Mouse (Mus musculus) urinary bladder, adult 18-20 months (tissue): ENCODE measurements around the gene Sox12.
"Not testable (repeated sequence)": the region's sequence is repeated elsewhere in the genome, so short reads cannot be mapped to it uniquely, and the experiment has no call there.

Experiments used
- DNase-seq, 2 experiments: peaks; one replicate each; pipeline ENCODE4 v3.0.0; 2022; ENCODE audit warnings: low spot score in 2 of 2, mixed read lengths in 2 of 2

Gene Sox12

GRCm38 (mm10) chr2:152397680-152398435 is at the start of gene Sox12:
Gene Sox12, minus strand, starts transcription at chr2:152398063.
- peak; percentile 93 to 96 for DNase-seq

GRCm38 (mm10) chr2:152447461-152447860 is 49.6 kb upstream of the Sox12 start:
- no peak for DNase-seq

- no peak for DNase-seq
These were observed 48.8 kb upstream of the Sox12 start for GRCm38 (mm10) chr2:152446642-152447041.

DNA sequence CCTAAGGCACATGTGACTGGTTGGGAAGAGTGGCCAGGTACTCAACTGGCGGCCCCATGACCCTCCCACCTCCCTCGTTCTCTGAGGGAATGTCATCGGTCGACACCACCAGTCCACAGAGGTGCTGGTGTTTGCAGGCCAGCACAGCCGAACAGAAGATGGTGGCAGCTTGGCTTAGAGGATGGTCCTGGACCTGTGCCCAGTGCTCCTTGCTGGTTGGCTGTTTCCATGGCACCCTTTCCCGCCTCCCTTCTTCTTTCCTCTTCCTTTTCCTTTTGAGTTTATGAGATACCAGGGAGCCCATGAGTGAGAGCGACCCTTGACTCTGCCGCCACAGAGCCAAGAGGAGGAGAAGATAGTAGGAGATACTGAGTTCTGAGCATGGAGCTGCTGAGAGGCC is 45.4 kb upstream of the Sox12 start:
- DNase-seq = no peak

- no peak for DNase-seq
These were observed 44.5 kb upstream of the Sox12 start for GRCm38 (mm10) chr2:152442322-152442721.

DNA sequence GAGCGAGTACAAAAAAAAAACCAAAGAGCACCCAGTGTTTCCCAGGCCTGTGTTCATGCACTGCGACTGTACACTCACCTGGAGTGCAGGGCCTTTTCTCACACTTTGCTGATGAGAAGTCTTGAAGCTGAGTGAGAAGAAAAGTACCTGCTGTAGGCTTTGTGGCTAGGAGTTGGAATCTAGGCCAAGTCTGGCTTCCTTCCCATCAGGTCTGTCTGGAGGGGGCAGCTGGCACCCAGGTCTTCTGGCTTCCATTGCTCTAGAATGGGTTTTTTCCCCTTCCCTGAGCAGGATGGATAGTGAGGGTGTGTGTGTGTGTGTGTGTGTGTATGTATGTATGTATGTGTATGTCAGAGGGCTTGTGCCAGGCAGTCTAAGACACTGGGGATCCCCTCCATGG is 42.0 kb upstream of the Sox12 start:
- no peak for DNase-seq

- DNase-seq = no peak
These were observed 41.1 kb upstream of the Sox12 start for GRCm38 (mm10) chr2:152438963-152439362.

DNA sequence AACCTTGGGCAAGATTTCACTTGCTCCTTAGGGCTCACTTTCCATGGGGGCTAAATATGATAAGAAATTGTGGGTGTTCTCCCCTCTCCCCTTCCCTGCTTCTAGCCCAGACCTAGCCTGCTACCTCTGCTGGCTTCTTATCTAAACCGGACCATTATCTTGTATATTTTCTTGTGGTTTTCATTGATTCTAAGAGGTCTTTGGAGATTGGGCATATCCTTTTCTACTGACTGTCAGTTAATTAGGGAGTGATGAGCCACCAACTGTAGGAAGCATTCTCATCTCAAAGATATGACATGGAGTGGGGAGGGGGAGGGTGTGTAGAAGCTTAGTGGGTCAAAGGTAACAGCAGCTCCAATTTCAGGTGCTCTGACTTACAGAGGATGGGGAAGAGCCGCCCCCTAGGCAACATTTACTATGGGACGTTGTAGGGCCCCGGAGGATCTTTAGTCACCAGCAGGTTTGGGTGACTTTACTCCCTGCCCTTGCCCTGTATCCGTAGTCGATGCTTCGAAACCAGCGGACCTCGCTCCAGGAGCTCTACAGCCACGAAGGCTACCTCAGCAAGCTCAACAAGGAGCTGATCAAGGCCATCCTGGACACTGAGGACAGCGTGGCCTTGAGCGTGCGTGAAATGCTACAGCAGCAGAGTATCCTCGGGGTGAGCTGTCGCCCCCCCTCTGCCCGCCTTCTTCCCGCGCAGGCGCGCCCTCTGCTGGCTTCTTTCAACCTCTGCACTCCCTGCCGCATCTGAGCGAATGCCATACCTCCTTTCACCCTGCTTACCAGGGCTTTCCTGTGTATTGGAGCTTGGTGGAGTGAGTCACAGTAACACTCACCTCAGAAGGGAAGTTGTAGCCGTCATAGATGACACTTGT is 39.4 kb upstream of the Sox12 start:
- peak; percentile 71 to 73 for DNase-seq

GRCm38 (mm10) chr2:152436405-152436901 is 38.6 kb upstream of the Sox12 start:
- DNase-seq = no peak

GRCm38 (mm10) chr2:152428481-152428880 is 30.6 kb upstream of the Sox12 start:
- not testable (repeated sequence) for DNase-seq

DNA sequence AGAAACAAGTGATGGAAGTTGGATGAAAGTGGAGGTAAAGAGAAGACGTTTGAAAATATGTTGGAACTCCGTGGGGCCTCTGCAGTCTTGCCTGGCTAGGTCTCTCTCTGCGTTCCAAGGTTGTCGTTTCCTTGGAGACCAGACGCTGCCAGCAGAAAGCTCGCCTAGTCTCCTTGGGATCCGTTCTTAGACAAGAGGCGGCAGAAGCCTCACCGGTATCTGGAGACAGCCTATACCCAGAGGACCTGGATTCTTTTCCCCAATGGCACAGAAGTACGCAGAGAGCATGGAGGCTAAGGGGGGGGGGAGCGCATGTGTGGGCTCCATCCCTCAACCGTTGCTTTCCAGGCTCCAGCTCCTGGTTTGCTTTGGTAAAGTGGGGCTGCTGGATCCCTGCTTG is 29.6 kb upstream of the Sox12 start:
- no peak for DNase-seq

GRCm38 (mm10) chr2:152415786-152416185 is 17.9 kb upstream of the Sox12 start:
- no peak for DNase-seq

DNA sequence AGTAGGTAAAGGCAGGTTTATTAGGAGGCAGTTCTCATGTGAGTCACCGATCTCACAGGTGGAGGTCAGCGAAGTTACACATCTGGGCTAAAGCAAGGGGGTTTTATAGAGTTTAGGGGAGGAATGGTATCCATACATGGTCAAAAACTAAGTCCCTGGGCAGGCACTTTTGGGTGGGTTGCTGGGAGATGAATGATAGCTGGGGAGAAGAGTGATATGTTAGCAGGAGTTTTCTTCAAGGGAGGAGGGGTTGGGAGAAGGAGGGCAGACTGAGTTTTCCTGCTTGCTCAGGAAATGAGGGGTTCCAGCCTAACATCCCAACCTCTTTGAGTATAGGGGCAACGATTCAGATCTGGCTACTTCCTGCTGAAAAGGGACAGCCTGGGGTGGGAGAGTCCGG is 17.4 kb upstream of the Sox12 start, which contains the start of gene 6820408C15Rik:
Gene 6820408C15Rik, plus strand, starts transcription at position 301 of the 400 bp plus-strand sequence.
- DNase-seq = no peak

GRCm38 (mm10) chr2:152414591-152415165 is 16.8 kb upstream of the Sox12 start, which contains the start of gene Zcchc3:
Gene Zcchc3, minus strand, starts transcription at chr2:152415027.
- peak; percentile 81 to 82 for DNase-seq

DNA sequence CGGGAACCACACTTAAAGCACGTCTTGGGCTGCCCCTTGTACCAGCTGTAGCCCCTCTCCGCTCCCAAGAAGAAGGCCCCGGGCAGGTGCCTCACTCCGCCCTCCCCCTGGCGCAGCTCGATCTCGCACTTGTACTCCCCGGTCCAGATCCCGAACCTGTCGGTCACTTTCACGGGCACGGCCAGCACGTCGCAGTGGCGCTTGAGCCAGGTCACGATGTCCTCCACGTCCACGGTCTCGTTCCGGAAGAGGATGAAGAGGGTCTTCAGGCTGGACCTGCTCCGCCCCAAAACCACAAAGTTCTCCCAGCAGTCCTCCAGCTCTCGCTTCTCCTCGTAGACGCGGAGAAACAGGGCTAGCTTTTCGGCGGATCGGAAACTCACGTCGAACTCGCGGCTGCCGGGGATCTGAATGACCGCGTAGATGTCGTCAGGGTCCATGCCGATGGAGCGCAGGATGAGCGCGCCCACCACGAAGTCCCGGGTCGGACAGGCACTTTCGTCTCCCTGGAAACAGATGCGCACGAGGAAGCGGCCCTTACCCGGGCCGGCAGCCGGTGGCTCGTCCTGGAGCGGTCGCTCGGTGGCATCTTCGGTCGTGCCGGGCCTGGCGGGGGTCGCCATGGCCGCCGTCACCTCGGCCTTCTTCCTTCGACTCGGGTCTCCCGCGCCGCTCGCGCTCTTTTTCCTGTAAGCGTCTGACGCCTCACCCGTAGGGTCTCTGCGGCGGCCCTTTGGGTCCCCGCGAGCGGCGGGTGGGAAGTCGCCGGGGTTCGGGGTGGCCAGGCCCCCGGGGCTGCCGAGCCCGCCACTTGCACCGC is 16.1 kb upstream of the Sox12 start:
- DNase-seq = peak; percentile 11 to 60

DNA sequence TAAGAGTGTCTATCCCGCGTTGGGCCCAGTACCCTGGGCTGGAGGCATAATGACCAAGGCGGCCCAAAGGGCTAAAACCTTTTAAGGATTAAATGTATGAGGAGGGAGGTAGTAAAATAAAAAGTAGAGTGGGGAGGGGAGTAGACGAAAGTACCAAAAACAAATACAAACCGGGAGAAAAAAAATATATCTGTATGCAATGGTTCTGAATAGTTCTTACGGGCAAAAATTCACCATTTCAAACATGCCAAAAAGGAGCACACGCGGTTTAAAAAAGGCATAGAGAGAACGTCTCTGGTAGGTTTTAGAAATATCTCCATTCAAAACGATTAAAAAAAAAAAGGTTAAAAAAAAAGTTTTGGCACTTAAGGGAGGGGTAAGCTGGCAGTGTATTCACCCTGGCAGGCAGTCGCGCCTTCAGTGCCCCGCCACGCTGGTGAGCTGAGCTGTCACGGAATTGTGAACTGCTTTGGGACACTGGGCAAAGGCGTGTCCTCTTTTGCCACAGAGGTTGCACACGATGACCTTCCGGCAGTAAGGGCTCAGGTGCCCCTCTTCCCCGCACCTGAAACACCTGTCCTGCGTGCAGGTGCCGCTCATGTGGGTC is 15.4 kb upstream of the Sox12 start:
- DNase-seq = no peak

DNA sequence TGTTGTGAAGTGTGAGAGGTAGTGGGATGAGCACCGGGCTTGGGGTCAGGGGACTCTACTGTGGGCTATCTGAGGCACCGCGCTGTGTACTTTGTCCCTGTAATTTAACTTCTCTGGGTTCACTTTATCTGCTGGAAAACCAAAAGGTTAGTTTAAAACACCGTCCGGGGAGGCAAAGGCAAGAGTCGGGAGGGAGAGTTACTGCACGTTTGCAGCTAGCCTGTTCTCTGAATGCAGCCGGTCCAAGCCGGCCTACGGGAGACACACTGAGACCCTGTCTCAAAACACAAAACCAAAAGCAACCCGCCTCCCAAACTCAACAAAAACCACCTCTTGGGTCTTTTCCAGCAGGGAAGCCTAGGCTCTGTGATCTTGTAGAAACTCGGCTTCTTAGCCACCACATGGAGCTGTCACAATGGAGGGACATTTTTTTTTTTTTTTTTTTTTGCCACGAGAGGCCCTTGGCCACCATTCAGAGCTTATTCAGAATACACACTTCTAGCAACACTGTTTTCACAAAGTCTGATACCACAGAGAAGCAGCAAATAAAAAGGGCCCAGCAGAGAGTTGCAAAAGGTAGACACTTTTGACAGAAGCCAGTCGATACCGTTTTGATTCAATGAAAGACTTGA is 14.8 kb upstream of the Sox12 start:
- no peak for DNase-seq

GRCm38 (mm10) chr2:152411471-152411870 is 13.6 kb upstream of the Sox12 start:
- DNase-seq = no peak

- peak in 1 of 2 experiments; percentile 59 for DNase-seq
These were observed 13.1 kb upstream of the Sox12 start for GRCm38 (mm10) chr2:152410971-152411371.

GRCm38 (mm10) chr2:152409781-152410180 is 11.9 kb upstream of the Sox12 start:
- DNase-seq = no peak
